Mouse (Mus musculus): ENCODE data around the gene Tas2r124. TPM values are rescaled to one million over a fixed set of nuclear protein-coding genes. Genes with fewer than 3 reads are reported as not detected.

Tas2r124 gene
- polyA plus RNA-seq (2012; rRNA removed) = not detected in 2 replicates

GRCm38 (mm10) chr6:132754430-132754829 is at the start of gene Tas2r124:
Gene Tas2r124 (plus strand): TSS chr6:132754730.

GRCm38 (mm10) chr6:132711828-132712227 is 42.7 kb upstream of the Tas2r124 start, which contains the start of gene Tas2r122:
Gene Tas2r122 (minus strand): TSS chr6:132711928.

GRCm38 (mm10) chr6:132737935-132738334 is 16.6 kb upstream of the Tas2r124 start, which contains the start of gene Tas2r115:
Gene Tas2r115 (minus strand): TSS chr6:132738035.

GRCm38 (mm10) chr6:132761831-132762230 is 7.3 kb downstream of the Tas2r124 start, which contains the start of gene Tas2r102:
Gene Tas2r102 (plus strand): TSS chr6:132762131.

GRCm38 (mm10) chr6:132778062-132778461 is 23.5 kb downstream of the Tas2r124 start, which contains the start of gene Tas2r136:
Gene Tas2r136 (minus strand): TSS chr6:132778162.

GRCm38 (mm10) chr6:132802518-132802917 is 48.0 kb downstream of the Tas2r124 start, which contains the start of gene Tas2r117:
Gene Tas2r117 (plus strand): TSS chr6:132802818.

Other genes starting within 250 kb of the Tas2r124 start
- not detected in 2 replicates for gene Prh1, start 184.9 kb upstream of the Tas2r124 start, polyA plus RNA-seq (2012; rRNA removed)
- not detected in 2 replicates for gene Prp2, start 158.8 kb upstream of the Tas2r124 start, polyA plus RNA-seq (2012; rRNA removed)
- not detected in 2 replicates for gene A630073D07Rik, start 103.2 kb upstream of the Tas2r124 start, polyA plus RNA-seq (2012; rRNA removed)
- not detected in 2 replicates for gene Tas2r120, start 97.8 kb upstream of the Tas2r124 start, polyA plus RNA-seq (2012; rRNA removed)
- gene Tas2r121, start 53.7 kb upstream of the Tas2r124 start, polyA plus RNA-seq (2012; rRNA removed) = not detected in 2 replicates
- not detected in 2 replicates for gene Tas2r122, start 42.8 kb upstream of the Tas2r124 start, polyA plus RNA-seq (2012; rRNA removed)
- gene Tas2r115, start 16.7 kb upstream of the Tas2r124 start, polyA plus RNA-seq (2012; rRNA removed) = not detected in 2 replicates
- gene Tas2r102, start 7.4 kb downstream of the Tas2r124 start, polyA plus RNA-seq (2012; rRNA removed) = not detected in 2 replicates
- not detected in 2 replicates for gene Tas2r136, start 23.4 kb downstream of the Tas2r124 start, polyA plus RNA-seq (2012; rRNA removed)
- not detected in 2 replicates for gene Tas2r117, start 48.1 kb downstream of the Tas2r124 start, polyA plus RNA-seq (2012; rRNA removed)
- not detected in 2 replicates for gene Tas2r123, start 92.4 kb downstream of the Tas2r124 start, polyA plus RNA-seq (2012; rRNA removed)
- not detected in 2 replicates for gene Tas2r116, start 100.7 kb downstream of the Tas2r124 start, polyA plus RNA-seq (2012; rRNA removed)
- gene Tas2r110, start 113.3 kb downstream of the Tas2r124 start, polyA plus RNA-seq (2012; rRNA removed) = not detected in 2 replicates
- gene Tas2r113, start 138.3 kb downstream of the Tas2r124 start, polyA plus RNA-seq (2012; rRNA removed) = not detected in 2 replicates
- gene Tas2r125, start 154.9 kb downstream of the Tas2r124 start, polyA plus RNA-seq (2012; rRNA removed) = not detected in 2 replicates
- not detected in 2 replicates for gene Tas2r129, start 196.4 kb downstream of the Tas2r124 start, polyA plus RNA-seq (2012; rRNA removed)
- gene Tas2r131, start 203.2 kb downstream of the Tas2r124 start, polyA plus RNA-seq (2012; rRNA removed) = not detected in 2 replicates
- gene Tas2r109, start 226.2 kb downstream of the Tas2r124 start, polyA plus RNA-seq (2012; rRNA removed) = not detected in 2 replicates

Data from central nervous system, embryonic 14 days (tissue).